Mouse (Mus musculus) forebrain, embryonic 14.5 days (tissue): ENCODE data around the gene Tbr1. TPM values are rescaled to one million over a fixed set of nuclear protein-coding genes. Genes with fewer than 3 reads are reported as not detected.

Source experiments
- ATAC-seq: fragments of 200-750 bp; cut with Nextera tagmentation; 2 replicates; pipeline ENCODE4 v1.8.0; 2017; ENCODE audit warnings: mild to moderate bottlenecking, moderate library complexity
- DNase-seq: peaks from one replicate; pipeline ENCODE4 v3.0.0-alpha.2; 2015; ENCODE audit warnings: low spot score
- H3K27ac ChIP-seq: fragments of 300-500 bp; sonication (generic); 2 replicates; pipeline ENCODE4 v1.5.1; 2014; ENCODE audit warnings: low read depth, mild to moderate bottlenecking, control low read depth, low read length, moderate library complexity
- H3K27me3 ChIP-seq: fragments of 300-500 bp; sonication (generic); replicated peaks from 2 replicates; pipeline ENCODE4 v1.6.1; 2014; ENCODE audit warnings: low read length, control low read depth, mixed read lengths; ENCODE audit not compliant: control insufficient read depth, insufficient read depth
- H3K36me3 ChIP-seq: fragments of 300-500 bp; sonication (generic); 2 replicates; pipeline ENCODE4 v1.6.1; 2014; ENCODE audit warnings: low read length, control low read depth; ENCODE audit not compliant: control insufficient read depth, insufficient read depth
- H3K4me1 ChIP-seq: fragments of 300-500 bp; sonication (generic); 2 replicates; pipeline ENCODE4 v1.6.1; 2014; ENCODE audit warnings: antibody characterized with exemption, low read length, control low read depth; ENCODE audit not compliant: control insufficient read depth, insufficient read depth
- H3K4me2 ChIP-seq: fragments of 300-500 bp; sonication (generic); 2 replicates; pipeline ENCODE4 v1.6.1; 2014; ENCODE audit warnings: mild to moderate bottlenecking, control low read depth, low read length
- H3K4me3 ChIP-seq: fragments of 300-500 bp; sonication (generic); 2 replicates; pipeline ENCODE4 v1.5.1; 2014; ENCODE audit warnings: low read depth, low read length, control low read depth
- H3K9ac ChIP-seq: fragments of 300-500 bp; sonication (generic); 2 replicates; pipeline ENCODE4 v1.6.1; 2014; ENCODE audit warnings: mild to moderate bottlenecking, low read length, control low read depth, moderate library complexity
- H3K9me3 ChIP-seq: fragments of 300-500 bp; sonication (generic); replicated peaks from 2 replicates; pipeline ENCODE4 v1.6.1; 2016; ENCODE audit warnings: low read length, control low read depth, mixed read lengths; ENCODE audit not compliant: control insufficient read depth
- WGBS: fragments of 180-500 bp; shearing (Covaris S2); extraction: QIAGEN DNeasy Blood & Tissue Kit; methylation state at CpG from one replicate; pipeline ENCODE4 v1.1.7; 2014; 5-methylcytosine and 5-hydroxymethylcytosine counted together
- polyA plus RNA-seq: library from polyadenylated mRNA; unstranded; fragments of >200 nt; fragmentation: Nextera tagmentation; extraction: Ambion mirVana; gene quantifications from 2 replicates; pipeline ENCODE4 v1.2.1, GENCODE M21; 2014

Gene Tbr1
- polyA plus RNA-seq, 1 experiment from 2014 or later: 46.3 TPM

DNA sequence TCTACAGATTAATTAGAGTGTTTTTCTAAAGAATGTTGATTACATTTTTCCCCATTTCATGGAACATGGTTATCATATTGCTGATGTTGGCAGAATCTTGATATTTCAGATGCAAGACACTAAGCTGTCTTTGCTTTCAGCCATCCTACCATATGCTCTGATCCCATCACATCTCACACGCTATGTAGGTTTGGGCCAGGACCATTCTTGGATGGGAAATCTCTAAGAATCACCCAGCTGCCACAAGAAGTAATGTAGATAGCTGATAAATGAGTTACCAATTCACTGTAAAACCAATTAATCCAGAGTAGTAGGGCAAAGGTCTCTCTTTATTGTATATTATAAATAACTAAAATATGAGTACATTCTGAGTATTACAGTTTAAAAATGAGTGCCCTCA, 4.7 kb upstream of the Tbr1 start:
- WGBS: 78% methylated on average over 1 of the region's 1 CpGs
- peak; percentile 66 for DNase-seq
- H3K9me3 ChIP-seq: no peaks in the 10 kb centered on the region
- H3K27ac ChIP-seq: no peak overlapping the region
- peak; percentile 60; the same call in 1 of the 2 replicates for ATAC-seq
- peaks cover 5% of the 10 kb centered on the region; the same call in 1 of the 2 replicates for H3K27me3 ChIP-seq
- H3K4me2 ChIP-seq: no peak overlapping the region
- H3K4me1 ChIP-seq: peaks cover 3% of the 10 kb centered on the region
- no peaks in the 10 kb centered on the region for H3K36me3 ChIP-seq
- H3K4me3 ChIP-seq: no peak overlapping the region
- no peak overlapping the region for H3K9ac ChIP-seq

DNA sequence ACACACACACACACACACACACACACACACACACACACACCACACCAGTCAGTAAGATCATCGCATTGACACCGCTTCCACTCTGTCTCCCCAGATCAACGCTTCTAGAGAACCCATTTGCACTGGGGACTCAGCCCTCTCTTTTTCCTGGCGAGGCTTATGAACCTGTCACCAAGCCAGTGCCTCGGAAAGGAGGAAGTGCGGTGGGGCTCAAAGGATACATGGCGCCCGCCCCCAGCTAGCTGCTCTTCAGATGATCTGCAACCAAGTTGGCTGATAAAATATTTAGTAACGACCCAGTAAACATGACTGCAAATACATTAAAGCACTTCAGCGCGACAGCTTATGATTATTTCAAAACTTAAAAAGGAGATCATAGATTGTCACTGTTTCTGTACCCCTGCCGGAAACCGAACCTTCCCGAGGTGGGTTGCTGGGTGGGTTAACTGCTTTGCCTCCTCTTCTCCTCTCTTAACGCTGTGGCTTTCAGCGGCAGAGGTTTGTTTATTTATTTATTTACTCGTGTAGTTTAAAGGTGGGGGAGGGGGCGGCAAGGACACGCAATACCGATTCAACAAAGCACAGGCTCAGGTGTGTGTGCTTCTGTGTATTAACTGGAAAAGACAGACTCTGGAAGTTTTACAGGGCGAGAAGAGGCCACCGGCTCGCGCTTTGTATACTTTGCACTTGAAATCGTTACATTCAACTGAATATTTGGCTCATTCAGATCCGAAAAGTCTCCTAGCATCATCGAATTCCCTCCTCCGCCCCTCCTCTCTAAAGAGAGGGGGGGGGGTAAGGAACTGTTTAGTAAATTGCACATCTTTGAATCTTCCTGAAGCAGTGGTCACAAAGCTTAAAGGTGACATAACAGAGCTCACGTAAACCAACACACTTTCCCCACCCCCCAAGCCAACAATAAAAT, 975 bp downstream of the Tbr1 start:
- peak overlapping the region; percentile 47 for H3K4me2 ChIP-seq
- H3K36me3 ChIP-seq: no peaks in the 10 kb centered on the region
- peak overlapping the region; percentile 98 for H3K27ac ChIP-seq
- peak overlapping the region; percentile 51 for H3K4me3 ChIP-seq
- H3K27me3 ChIP-seq: peaks cover 16% of the 10 kb centered on the region
- peaks cover 4% of the 10 kb centered on the region for H3K4me1 ChIP-seq
- peak; percentile 76 for DNase-seq
- peak; percentile 18 for ATAC-seq
- WGBS: 1% methylated on average over 29 of the region's 29 CpGs
- no peaks in the 10 kb centered on the region for H3K9me3 ChIP-seq
- H3K9ac ChIP-seq: peak overlapping the region; percentile 58

DNA sequence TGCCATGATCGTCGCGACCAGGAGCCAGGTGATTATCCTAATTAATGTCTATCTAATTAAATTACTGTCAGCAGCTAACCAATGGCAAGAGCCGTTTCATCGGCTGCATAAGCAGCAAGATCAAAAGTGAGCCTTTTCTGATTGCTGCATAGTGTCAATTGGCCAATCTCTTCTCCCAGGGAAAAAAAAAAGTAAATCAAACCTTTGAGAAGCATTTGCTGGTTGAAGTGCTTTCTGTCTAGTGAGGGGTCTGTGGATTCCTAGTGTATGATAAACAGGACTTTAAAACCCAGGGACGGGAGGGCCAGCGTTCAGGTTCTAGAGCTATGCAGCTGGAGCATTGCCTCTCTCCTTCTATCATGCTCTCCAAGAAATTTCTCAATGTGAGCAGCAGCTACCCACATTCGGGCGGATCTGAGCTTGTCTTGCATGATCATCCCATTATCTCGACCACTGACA, 1.7 kb downstream of the Tbr1 start:
- H3K9ac ChIP-seq: peak overlapping the region; percentile 87
- WGBS: 2% methylated on average over 10 of the region's 10 CpGs
- peak; percentile 92 for DNase-seq
- H3K27me3 ChIP-seq: peaks cover 22% of the 10 kb centered on the region
- ATAC-seq: peak; percentile 47
- H3K4me3 ChIP-seq: peak overlapping the region; percentile 51
- peak overlapping the region; percentile 98 for H3K27ac ChIP-seq
- H3K4me2 ChIP-seq: peak overlapping the region; percentile 47
- no peaks in the 10 kb centered on the region for H3K9me3 ChIP-seq
- H3K4me1 ChIP-seq: peaks cover 4% of the 10 kb centered on the region
- no peaks in the 10 kb centered on the region for H3K36me3 ChIP-seq

DNA sequence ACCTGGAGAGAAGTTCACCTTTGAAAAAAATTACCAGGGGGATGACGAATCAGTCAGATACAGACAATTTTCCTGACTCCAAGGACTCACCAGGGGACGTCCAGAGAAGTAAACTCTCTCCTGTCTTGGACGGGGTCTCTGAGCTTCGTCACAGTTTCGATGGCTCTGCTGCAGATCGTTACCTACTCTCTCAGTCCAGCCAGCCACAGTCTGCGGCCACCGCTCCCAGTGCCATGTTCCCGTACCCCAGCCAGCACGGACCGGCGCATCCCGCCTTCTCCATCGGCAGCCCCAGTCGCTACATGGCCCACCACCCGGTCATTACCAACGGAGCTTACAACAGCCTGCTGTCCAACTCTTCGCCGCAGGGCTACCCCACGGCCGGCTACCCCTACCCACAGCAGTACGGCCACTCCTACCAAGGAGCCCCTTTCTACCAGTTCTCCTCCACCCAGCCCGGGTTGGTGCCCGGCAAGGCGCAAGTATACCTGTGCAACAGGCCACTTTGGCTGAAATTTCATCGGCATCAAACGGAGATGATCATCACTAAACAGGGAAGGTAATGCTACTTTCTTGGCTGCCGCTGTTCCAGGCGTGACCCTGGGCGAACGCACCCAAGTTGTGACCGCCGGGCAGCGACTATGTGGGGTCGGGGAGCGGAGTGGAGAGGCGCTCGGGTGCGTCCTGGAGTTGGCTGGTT, 2.3 kb downstream of the Tbr1 start:
- Histone ChIP-seq H3K4me3 (peak overlapping the region; percentile 51), H3K4me2 (peak overlapping the region; percentile 47), H3K27ac (peak overlapping the region; percentile 98), H3K27me3 (peaks cover 26% of the 10 kb centered on the region), H3K36me3 (no peaks in the 10 kb centered on the region), H3K9me3 (no peaks in the 10 kb centered on the region), H3K4me1 (peaks cover 4% of the 10 kb centered on the region), H3K9ac (peak overlapping the region; percentile 87)
- ATAC-seq (peak; percentile 27), DNase-seq (peak; percentile 47)
- WGBS: 1% methylated on average over 39 of the region's 39 CpGs

DNA sequence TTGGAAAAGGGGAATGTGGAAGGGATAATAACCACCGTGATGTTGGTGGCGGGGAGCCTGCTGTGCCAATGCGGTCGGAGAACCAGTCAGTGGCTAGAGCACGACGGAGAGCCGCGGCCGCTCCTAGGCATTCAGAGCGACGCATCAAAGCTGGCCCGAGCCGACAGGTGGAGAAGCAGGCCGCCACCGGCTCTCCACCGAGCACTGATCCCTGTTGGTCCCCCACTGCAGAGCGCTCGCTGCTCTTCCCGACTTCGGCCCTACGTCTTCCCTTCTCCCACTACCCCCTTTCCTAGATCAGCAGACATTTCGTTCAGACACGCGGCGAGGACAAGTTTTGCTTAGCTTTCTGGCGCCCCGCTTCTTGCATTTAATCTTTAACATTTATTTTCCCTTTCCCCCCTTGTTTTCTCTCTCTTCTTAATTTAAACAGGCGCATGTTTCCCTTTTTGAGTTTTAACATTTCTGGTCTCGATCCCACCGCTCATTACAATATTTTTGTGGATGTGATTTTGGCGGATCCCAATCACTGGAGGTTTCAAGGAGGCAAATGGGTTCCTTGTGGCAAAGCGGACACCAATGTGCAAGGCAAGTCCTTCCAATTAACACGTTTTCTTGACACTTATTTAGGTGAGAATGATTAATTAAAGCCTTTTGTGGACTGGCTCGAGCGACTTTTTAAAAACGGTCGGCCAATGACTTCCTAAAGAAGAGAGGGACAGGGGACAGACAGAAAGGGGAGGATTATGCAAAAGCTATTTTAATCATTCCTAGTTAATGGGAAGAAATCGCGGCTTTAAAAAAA, 3.0 kb downstream of the Tbr1 start:
- H3K9ac ChIP-seq: peak overlapping the region; percentile 87
- peak overlapping the region; percentile 51 for H3K4me3 ChIP-seq
- H3K4me2 ChIP-seq: peak overlapping the region; percentile 47
- H3K9me3 ChIP-seq: no peaks in the 10 kb centered on the region
- 0 out of 2 replicates have a peak, but pooled peaks have one; percentile 8 for ATAC-seq
- WGBS: under 1% methylated on average over 39 of the region's 39 CpGs
- peak overlapping the region; percentile 98 for H3K27ac ChIP-seq
- no peaks in the 10 kb centered on the region for H3K36me3 ChIP-seq
- DNase-seq: peak; percentile 74
- H3K27me3 ChIP-seq: peaks cover 33% of the 10 kb centered on the region
- H3K4me1 ChIP-seq: peaks cover 4% of the 10 kb centered on the region

DNA sequence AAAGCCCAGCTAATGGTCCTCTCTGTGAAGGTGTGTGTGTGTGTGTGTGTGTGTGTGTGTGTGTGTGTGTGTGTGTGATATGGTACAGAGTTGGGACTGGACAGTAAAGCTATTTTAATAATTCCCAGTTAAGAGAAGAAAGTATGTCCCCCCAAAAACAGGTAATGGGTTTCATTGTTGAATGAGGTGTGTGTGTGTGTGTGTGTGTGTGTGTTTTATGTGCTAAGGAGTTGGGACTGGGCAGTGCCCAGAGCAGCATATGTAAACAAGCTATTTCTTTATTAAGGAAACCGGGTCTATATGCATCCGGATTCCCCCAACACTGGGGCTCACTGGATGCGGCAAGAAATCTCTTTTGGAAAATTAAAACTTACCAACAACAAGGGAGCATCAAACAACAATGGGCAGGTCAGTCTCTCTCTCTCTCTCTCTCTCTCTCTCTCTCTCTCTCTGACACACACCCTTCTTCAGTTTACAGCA, 3.7 kb downstream of the Tbr1 start:
- peak overlapping the region; percentile 87 for H3K9ac ChIP-seq
- peaks cover 4% of the 10 kb centered on the region for H3K4me1 ChIP-seq
- 4% methylated on average over 3 of the region's 3 CpGs for WGBS
- no peaks in the 10 kb centered on the region for H3K36me3 ChIP-seq
- no peaks in the 10 kb centered on the region for H3K9me3 ChIP-seq
- H3K4me3 ChIP-seq: peak overlapping the region; percentile 51
- H3K27me3 ChIP-seq: peaks cover 40% of the 10 kb centered on the region
- DNase-seq: no peak
- H3K27ac ChIP-seq: peak overlapping the region; percentile 98
- peak overlapping the region; percentile 90 for H3K4me2 ChIP-seq
- no peak for ATAC-seq

DNA sequence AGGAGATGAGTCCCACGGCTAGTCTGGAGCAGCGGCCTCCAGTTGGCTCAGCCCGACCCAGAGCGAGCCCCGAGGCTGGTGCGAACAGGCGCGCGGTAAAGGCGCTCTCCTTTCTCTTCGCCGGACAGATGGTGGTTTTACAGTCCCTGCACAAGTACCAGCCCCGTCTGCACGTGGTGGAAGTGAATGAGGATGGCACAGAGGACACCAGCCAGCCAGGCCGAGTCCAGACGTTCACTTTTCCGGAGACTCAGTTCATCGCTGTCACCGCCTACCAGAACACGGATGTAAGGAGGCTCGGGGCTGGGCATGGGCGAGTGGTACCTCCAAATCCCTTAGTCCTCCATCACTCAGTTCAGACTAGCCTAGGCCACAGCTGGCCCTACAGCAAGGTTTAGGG, 4.4 kb downstream of the Tbr1 start:
- Histone ChIP-seq H3K4me2 (peak overlapping the region; percentile 90), H3K36me3 (0 out of 2 replicates have a peak, but pooled peaks cover 7% of the 10 kb centered on the region), H3K27ac (peak overlapping the region; percentile 98), H3K9ac (peak overlapping the region; percentile 87), H3K4me1 (peaks cover 4% of the 10 kb centered on the region), H3K9me3 (no peaks in the 10 kb centered on the region), H3K4me3 (peak overlapping the region; percentile 51), H3K27me3 (peaks cover 43% of the 10 kb centered on the region)
- ATAC-seq: peak; percentile 36; the same call in 1 of the 2 replicates
- DNase-seq: peak; percentile 65
- WGBS: 2% methylated on average over 22 of the region's 22 CpGs

DNA sequence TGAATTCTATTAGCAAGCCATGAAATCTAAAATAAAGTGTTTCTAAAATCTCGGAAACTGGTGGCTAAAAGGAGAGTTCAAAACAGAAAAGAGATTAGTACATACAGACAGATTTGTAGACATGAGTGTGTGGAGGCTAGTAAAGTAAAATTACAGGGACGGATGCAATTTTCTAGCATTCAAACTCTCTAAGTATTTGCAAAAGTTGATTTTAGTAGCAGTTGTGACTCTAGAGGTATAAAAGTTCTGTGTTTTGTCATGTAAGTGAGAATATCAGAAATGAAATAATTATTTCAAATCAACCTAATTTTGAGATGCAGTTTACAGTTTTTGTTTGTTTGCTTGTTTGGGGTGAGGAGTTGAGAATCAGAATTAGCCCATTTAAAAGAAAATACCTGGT, 5.1 kb downstream of the Tbr1 start:
- Histone ChIP-seq H3K27ac (peak overlapping the region; percentile 98), H3K4me1 (peaks cover 3% of the 10 kb centered on the region), H3K9me3 (no peaks in the 10 kb centered on the region), H3K27me3 (peaks cover 40% of the 10 kb centered on the region), H3K4me3 (peak overlapping the region; percentile 51), H3K9ac (peak overlapping the region; percentile 87), H3K36me3 (0 out of 2 replicates have a peak, but pooled peaks cover 10% of the 10 kb centered on the region), H3K4me2 (peak overlapping the region; percentile 90)
- no peak for DNase-seq
- no peak for ATAC-seq
- 13% methylated on average over 2 of the region's 2 CpGs for WGBS
